Mouse (Mus musculus) limb, embryonic 11.5 days (tissue): Measurements from ENCODE around the gene Gm4871. TPM values are rescaled to one million over a fixed set of nuclear protein-coding genes. Genes with fewer than 3 reads are reported as not detected.

Experiments
- ATAC-seq: fragments of 200-750 bp; cut with Nextera tagmentation; 2 replicates; pipeline ENCODE4 v1.8.0; 2017; ENCODE audit warnings: low read depth; ENCODE audit not compliant: insufficient number of reproducible peaks, low FRiP score, low TSS enrichment
- DNase-seq: peaks from one replicate; pipeline ENCODE4 v3.0.0-alpha.2; 2015; ENCODE audit warnings: low spot score
- H3K27ac ChIP-seq: fragments of 300-500 bp; sonication (generic); replicated peaks from 2 replicates; pipeline ENCODE4 v1.5.1; 2014; ENCODE audit warnings: low read depth, mild to moderate bottlenecking, low read length
- H3K27me3 ChIP-seq: fragments of 300-500 bp; sonication (generic); 2 replicates; pipeline ENCODE4 v1.6.1; 2014; ENCODE audit warnings: mild to moderate bottlenecking, low read length, mixed read lengths; ENCODE audit not compliant: control insufficient read depth, insufficient read depth
- H3K36me3 ChIP-seq: fragments of 300-500 bp; sonication (generic); 2 replicates; pipeline ENCODE4 v1.6.1; 2014; ENCODE audit warnings: mild to moderate bottlenecking, low read length, moderate library complexity, mixed read lengths; ENCODE audit not compliant: control insufficient read depth, insufficient read depth
- H3K4me1 ChIP-seq: fragments of 300-500 bp; sonication (generic); 2 replicates; pipeline ENCODE4 v1.6.1; 2014; ENCODE audit warnings: low read length, mixed read lengths; ENCODE audit not compliant: control insufficient read depth, insufficient read depth
- H3K4me2 ChIP-seq: fragments of 300-500 bp; sonication (generic); 2 replicates; pipeline ENCODE4 v1.6.1; 2014; ENCODE audit warnings: low read depth, mild to moderate bottlenecking, moderate library complexity; ENCODE audit not compliant: severe bottlenecking
- H3K4me3 ChIP-seq: fragments of 300-500 bp; sonication (generic); 2 replicates; pipeline ENCODE4 v1.5.1; 2014; ENCODE audit warnings: low read depth, low read length
- H3K9ac ChIP-seq: fragments of 300-500 bp; sonication (generic); 2 replicates; pipeline ENCODE4 v1.6.1; 2014; ENCODE audit warnings: mild to moderate bottlenecking, low read length
- H3K9me3 ChIP-seq: fragments of 300-500 bp; sonication (generic); 2 replicates; pipeline ENCODE4 v1.6.1; 2016; ENCODE audit warnings: low read length; ENCODE audit not compliant: control insufficient read depth
- WGBS: fragments of 180-500 bp; shearing (Covaris S2); extraction: QIAGEN DNeasy Blood & Tissue Kit; methylation state at CpG from one replicate; pipeline ENCODE4 v1.1.7; 2014; 5-methylcytosine and 5-hydroxymethylcytosine counted together
- polyA plus RNA-seq: library from polyadenylated mRNA; unstranded; fragments of >200 nt; fragmentation: Nextera tagmentation; extraction: Ambion mirVana; gene quantifications from 2 replicates; pipeline ENCODE4 v1.2.1, GENCODE M21; 2014

Gm4871 gene
- polyA plus RNA-seq, 1 experiment from 2014 or later, result not detected

- Histone ChIP-seq H3K4me3 (no peak overlapping the region), H3K4me2 (no peak overlapping the region), H3K27me3 (no peaks in the 10 kb centered on the region), H3K27ac (no peak overlapping the region), H3K9me3 (no peaks in the 10 kb centered on the region), H3K4me1 (peaks cover 6% of the 10 kb centered on the region; the same call in 1 of the 2 replicates), H3K36me3 (no peaks in the 10 kb centered on the region), H3K9ac (no peak overlapping the region)
- DNase-seq (no peak), ATAC-seq (0 out of 2 replicates have a peak, but pooled peaks have one; percentile 54)
- WGBS, result 56% methylated on average over 1 of the region's 1 CpGs
Measured at GRCm38 (mm10) chr5:145014278-145014677, 18.3 kb downstream of the Gm4871 start.

- Histone ChIP-seq H3K36me3 (no peaks in the 10 kb centered on the region), H3K9ac (no peak overlapping the region), H3K4me3 (no peak overlapping the region), H3K4me2 (no peak overlapping the region), H3K27me3 (no peaks in the 10 kb centered on the region), H3K4me1 (peaks cover 4% of the 10 kb centered on the region; the same call in 1 of the 2 replicates), H3K9me3 (no peaks in the 10 kb centered on the region), H3K27ac (no peak overlapping the region)
- DNase-seq, result no peak
- WGBS, result 90% methylated on average over 15 of the region's 15 CpGs
- no peak for ATAC-seq
Measured at GRCm38 (mm10) chr5:145008878-145009659, 23.5 kb downstream of the Gm4871 start.

GRCm38 (mm10) chr5:145005596-145005995 lies 27.0 kb downstream of the Gm4871 start:
- 83% methylated on average over 6 of the region's 6 CpGs for WGBS
- Histone ChIP-seq H3K9ac (no peak overlapping the region), H3K4me2 (no peak overlapping the region), H3K4me1 (no peaks in the 10 kb centered on the region), H3K27ac (no peak overlapping the region), H3K36me3 (no peaks in the 10 kb centered on the region), H3K4me3 (no peak overlapping the region), H3K27me3 (no peaks in the 10 kb centered on the region), H3K9me3 (no peaks in the 10 kb centered on the region)
- ATAC-seq (no peak), DNase-seq (no peak)

GRCm38 (mm10) chr5:145004495-145004894 lies 28.1 kb downstream of the Gm4871 start:
- DNase-seq, result no peak
- no peak for ATAC-seq
- Histone ChIP-seq H3K9me3 (no peaks in the 10 kb centered on the region), H3K4me1 (no peaks in the 10 kb centered on the region), H3K4me3 (no peak overlapping the region), H3K4me2 (no peak overlapping the region), H3K9ac (no peak overlapping the region), H3K36me3 (no peaks in the 10 kb centered on the region), H3K27me3 (no peaks in the 10 kb centered on the region), H3K27ac (no peak overlapping the region)
- 86% methylated on average over 9 of the region's 9 CpGs for WGBS

- no peak overlapping the region for H3K4me3 ChIP-seq
- no peak for DNase-seq
- no peak overlapping the region for H3K27ac ChIP-seq
- no peak overlapping the region for H3K9ac ChIP-seq
- no peaks in the 10 kb centered on the region for H3K9me3 ChIP-seq
- WGBS, result 88% methylated on average over 3 of the region's 3 CpGs
- H3K36me3 ChIP-seq, result no peaks in the 10 kb centered on the region
- no peak for ATAC-seq
- H3K27me3 ChIP-seq, result no peaks in the 10 kb centered on the region
- no peak overlapping the region for H3K4me2 ChIP-seq
- H3K4me1 ChIP-seq, result no peaks in the 10 kb centered on the region
Measured at GRCm38 (mm10) chr5:145003362-145003761, 29.2 kb downstream of the Gm4871 start.

- WGBS, result 26% methylated on average over 2 of the region's 2 CpGs
- Histone ChIP-seq H3K4me2 (no peak overlapping the region), H3K27me3 (no peaks in the 10 kb centered on the region), H3K9me3 (no peaks in the 10 kb centered on the region), H3K36me3 (no peaks in the 10 kb centered on the region), H3K9ac (no peak overlapping the region), H3K4me1 (no peaks in the 10 kb centered on the region), H3K4me3 (no peak overlapping the region), H3K27ac (no peak overlapping the region)
- DNase-seq (peak; percentile 54), ATAC-seq (no peak)
Measured at GRCm38 (mm10) chr5:144998491-144998890, 34.1 kb downstream of the Gm4871 start.

GRCm38 (mm10) chr5:144990481-144990880 lies 42.1 kb downstream of the Gm4871 start:
- no peak overlapping the region for H3K4me2 ChIP-seq
- H3K4me1 ChIP-seq, result no peaks in the 10 kb centered on the region
- H3K36me3 ChIP-seq, result no peaks in the 10 kb centered on the region
- H3K4me3 ChIP-seq, result no peak overlapping the region
- H3K9me3 ChIP-seq, result no peaks in the 10 kb centered on the region
- DNase-seq (no peak), ATAC-seq (no peak)
- H3K27me3 ChIP-seq, result no peaks in the 10 kb centered on the region
- WGBS, result 77% methylated on average over 5 of the region's 5 CpGs
- no peak overlapping the region for H3K9ac ChIP-seq
- H3K27ac ChIP-seq, result no peak overlapping the region

- Histone ChIP-seq H3K9me3 (no peaks in the 10 kb centered on the region), H3K4me1 (no peaks in the 10 kb centered on the region), H3K4me3 (no peak overlapping the region), H3K36me3 (no peaks in the 10 kb centered on the region), H3K27ac (no peak overlapping the region), H3K27me3 (no peaks in the 10 kb centered on the region), H3K4me2 (no peak overlapping the region), H3K9ac (no peak overlapping the region)
- WGBS, result 81% methylated on average over 2 of the region's 2 CpGs
- DNase-seq (no peak), ATAC-seq (no peak)
Measured at GRCm38 (mm10) chr5:144990051-144990450, 42.5 kb downstream of the Gm4871 start.

- Histone ChIP-seq H3K27me3 (no peaks in the 10 kb centered on the region), H3K4me2 (no peak overlapping the region), H3K4me3 (no peak overlapping the region), H3K4me1 (no peaks in the 10 kb centered on the region), H3K27ac (no peak overlapping the region), H3K36me3 (no peaks in the 10 kb centered on the region), H3K9ac (no peak overlapping the region), H3K9me3 (no peaks in the 10 kb centered on the region)
- WGBS, result 89% methylated on average over 4 of the region's 4 CpGs
- ATAC-seq (no peak), DNase-seq (no peak)
Measured at GRCm38 (mm10) chr5:144989061-144989405, 43.5 kb downstream of the Gm4871 start.
